Mouse (Mus musculus) induced T-regulatory cell, adult 2 months (primary cell): ENCODE results near the gene Arglu1.
A peak's percentile ranks its signal among the peaks of the same experiment; 100 is the strongest.

Experiments
- DNase-seq: peaks from one replicate; pipeline ENCODE4 v3.0.0-alpha.2; 2012; ENCODE audit warnings: low read depth

The Arglu1 gene

DNA sequence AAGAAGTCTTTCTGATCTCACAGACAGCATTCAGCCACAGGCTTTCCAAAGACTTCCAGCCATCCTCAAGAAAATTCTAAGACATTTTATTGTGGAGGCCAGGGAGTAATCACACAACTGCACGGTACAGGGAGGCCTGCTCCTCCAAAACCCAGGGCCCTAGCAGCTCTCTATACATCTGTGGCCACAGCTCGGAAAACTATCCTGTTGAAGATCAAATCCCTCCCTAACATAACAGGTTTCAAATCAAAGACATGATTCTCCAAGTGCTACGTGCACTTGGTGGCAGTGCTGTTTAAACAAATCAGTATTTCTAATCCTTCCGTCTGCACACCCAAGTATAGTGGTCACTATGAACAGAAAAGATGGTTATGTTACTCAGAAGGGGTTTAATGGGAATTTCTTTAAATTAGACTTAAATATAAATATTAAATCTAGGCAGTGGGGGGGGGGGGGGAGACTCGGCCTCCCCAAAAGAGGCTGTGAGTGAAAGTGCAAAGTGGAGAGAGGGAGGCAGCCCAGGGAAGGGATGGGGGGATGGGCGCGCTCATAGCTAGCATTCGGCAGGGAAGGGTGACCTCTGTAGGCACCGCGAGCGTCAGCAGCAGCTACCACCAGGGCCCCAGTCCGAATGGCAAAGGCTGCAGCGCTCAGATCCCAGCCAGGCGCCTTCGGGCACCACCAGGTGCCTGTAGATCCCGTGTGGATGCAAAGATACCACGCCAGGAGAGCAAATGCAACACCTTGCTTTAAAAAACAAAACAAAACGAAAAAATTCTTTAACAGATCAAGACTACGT, 31.7 kb downstream of the Arglu1 start:
- DNase-seq, result peak; percentile 27

GRCm38 (mm10) chr8:8657692-8658355, 32.5 kb downstream of the Arglu1 start:
- no peak for DNase-seq

DNA sequence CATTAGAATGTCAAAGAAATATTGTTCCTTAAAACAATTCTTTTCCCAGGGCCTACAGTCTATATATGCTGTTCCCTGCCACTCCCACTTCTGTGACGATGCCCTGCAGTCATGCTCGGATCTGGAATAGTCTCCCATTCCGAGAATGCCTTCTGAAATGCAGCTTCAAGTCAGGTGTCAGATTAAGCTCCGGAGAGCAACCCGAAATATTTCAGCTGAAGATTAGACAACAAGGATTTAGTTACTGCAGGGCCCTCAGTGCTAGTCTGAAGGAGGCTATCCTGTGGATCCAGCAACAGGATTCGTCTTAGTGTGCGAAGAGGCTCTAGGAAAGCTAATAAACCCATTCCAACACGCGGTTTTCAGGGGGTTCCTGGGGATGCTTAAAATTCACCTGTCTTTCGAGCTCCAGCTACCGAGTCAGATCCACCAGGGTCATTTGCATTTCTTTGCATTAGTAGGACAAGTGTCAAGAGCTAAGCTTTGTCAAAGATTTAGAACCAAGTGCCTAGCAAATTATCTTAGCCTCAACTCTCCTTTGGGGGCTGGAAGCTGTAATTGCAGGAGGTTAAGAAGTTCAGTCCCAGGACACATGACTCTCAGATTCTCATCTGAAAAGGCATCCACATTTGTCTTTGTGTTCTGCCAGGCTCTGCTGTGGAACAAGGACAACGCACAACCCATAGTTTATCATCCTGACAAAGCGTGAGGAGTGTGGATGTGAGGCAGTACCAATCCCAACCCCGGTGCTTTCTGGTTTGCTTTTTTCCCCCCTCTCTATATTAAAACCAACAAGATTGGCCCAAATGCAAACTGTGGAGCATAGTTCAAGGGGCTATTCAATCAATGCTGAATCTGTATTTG, 33.5 kb downstream of the Arglu1 start:
- DNase-seq, result no peak

GRCm38 (mm10) chr8:8655346-8656340, 34.7 kb downstream of the Arglu1 start:
- no peak for DNase-seq

GRCm38 (mm10) chr8:8653906-8654489, 36.3 kb downstream of the Arglu1 start:
- DNase-seq, result no peak

GRCm38 (mm10) chr8:8653343-8653742, 37.0 kb downstream of the Arglu1 start:
- no peak for DNase-seq

- DNase-seq, result no peak
Observed at GRCm38 (mm10) chr8:8652388-8652787, 37.9 kb downstream of the Arglu1 start.

DNA sequence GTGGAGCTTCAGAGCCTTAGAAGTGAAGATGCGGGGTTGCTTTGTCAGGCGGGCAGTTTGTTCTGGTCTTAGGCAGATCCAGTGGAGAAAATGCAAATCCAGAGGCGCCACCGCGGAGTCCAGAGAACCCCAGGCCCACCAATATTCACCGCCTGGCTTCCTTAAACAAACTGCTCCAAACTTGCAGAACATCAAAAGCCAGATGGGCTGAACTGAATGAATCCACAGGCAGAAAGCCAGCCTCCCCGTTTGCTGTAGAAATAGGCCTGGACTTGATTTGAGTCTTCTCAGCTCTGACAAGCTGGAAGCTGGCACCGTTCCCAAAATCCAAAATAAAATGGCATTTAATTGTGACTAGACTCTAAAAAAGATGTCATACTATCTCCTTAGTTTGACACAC, 40.4 kb downstream of the Arglu1 start:
- DNase-seq, result no peak

- no peak for DNase-seq
Observed at GRCm38 (mm10) chr8:8649536-8649935, 40.8 kb downstream of the Arglu1 start.

GRCm38 (mm10) chr8:8648686-8649085, 41.6 kb downstream of the Arglu1 start:
- no peak for DNase-seq

GRCm38 (mm10) chr8:8647824-8648223, 42.5 kb downstream of the Arglu1 start:
- no peak for DNase-seq

- DNase-seq, result no peak
Observed at GRCm38 (mm10) chr8:8647319-8647718, 43.0 kb downstream of the Arglu1 start.

DNA sequence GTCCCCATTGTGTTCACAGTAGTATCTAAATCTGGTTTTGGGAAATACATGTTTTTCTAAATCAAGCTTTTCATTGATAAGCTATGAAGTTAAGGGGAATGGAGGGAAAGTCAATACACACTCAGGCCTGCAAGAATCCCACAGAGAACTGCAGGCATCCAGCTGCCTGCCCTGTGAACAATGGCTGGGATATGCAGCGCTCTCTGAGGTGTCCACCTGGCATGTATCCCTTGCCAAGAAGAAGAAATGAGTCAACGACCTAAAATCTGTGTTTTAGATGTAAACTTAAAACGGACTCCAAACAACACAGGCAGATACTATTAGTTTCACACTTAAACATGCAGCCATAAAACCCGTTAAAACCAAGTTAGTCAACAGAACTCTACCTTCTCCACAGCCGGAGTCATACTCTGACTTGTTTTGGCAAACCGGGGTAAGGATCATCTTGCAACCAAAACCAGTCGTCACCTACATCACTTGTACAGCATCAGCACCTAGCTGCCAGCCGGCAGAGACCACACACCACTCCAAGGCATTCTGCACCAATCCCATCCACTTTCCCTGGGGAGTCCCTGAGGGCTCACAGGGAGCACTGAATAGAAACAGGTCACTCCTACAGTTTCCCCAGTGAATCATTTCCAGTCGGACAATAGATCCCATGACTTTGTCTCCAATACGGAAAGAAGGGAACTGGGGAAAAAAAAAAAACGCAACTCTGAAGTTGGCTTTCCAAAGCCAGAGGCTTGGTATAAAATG, 46.0 kb downstream of the Arglu1 start:
- DNase-seq, result no peak

GRCm38 (mm10) chr8:8640264-8640588, 50.1 kb downstream of the Arglu1 start:
- no peak for DNase-seq

GRCm38 (mm10) chr8:8639569-8640263, 50.6 kb downstream of the Arglu1 start:
- DNase-seq, result no peak

DNA sequence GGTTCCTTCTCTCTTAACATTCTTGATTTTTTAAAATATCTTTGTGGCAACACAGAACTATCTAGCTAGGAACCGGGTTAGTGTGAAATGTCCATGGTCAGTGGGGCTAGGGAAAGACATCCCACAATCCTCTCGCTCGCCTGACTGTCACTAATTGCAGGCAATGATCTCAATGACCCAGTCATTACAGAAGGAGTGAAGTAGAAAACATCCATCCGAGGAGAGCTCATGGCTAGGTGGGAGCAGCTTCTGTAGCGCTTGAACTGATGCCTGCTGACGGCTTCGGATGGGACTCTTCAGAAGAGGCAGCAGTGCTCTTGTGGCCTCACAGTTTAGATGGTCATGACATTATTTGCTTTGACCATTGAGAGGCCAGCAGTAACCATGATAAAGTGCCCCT, 58.9 kb downstream of the Arglu1 start:
- DNase-seq, result no peak

- no peak for DNase-seq
Observed at GRCm38 (mm10) chr8:8624017-8624416, 66.3 kb downstream of the Arglu1 start.

GRCm38 (mm10) chr8:8623486-8623885, 66.8 kb downstream of the Arglu1 start:
- no peak for DNase-seq

- no peak for DNase-seq
Observed at GRCm38 (mm10) chr8:8622476-8622875, 67.8 kb downstream of the Arglu1 start.

GRCm38 (mm10) chr8:8622031-8622430, 68.3 kb downstream of the Arglu1 start:
- DNase-seq, result no peak
